Mouse (Mus musculus) forelimb bud, embryonic 11.5 days (tissue): ENCODE measurements around the gene Mettl22.

Experiments used
- DNase-seq: peaks from one replicate; pipeline ENCODE4 v3.0.0-alpha.2; 2012; ENCODE audit warnings: low read depth, low spot score

The Mettl22 gene

GRCm38 (mm10) chr16:8512830-8513229 lies 42.2 kb downstream of the Mettl22 start:
- no peak for DNase-seq

GRCm38 (mm10) chr16:8513236-8513906 lies 42.8 kb downstream of the Mettl22 start, which contains the start of gene Abat:
Gene Abat, plus strand, starts transcription at chr16:8513429.
- peak; percentile 90 for DNase-seq

GRCm38 (mm10) chr16:8514180-8514579 lies 43.6 kb downstream of the Mettl22 start:
- no peak for DNase-seq

GRCm38 (mm10) chr16:8520525-8520924 lies 49.9 kb downstream of the Mettl22 start:
- no peak for DNase-seq

GRCm38 (mm10) chr16:8521322-8521721 lies 50.7 kb downstream of the Mettl22 start:
- DNase-seq, result no peak

- peak; percentile 66 for DNase-seq
Measured at GRCm38 (mm10) chr16:8523480-8524144, 53.0 kb downstream of the Mettl22 start.

GRCm38 (mm10) chr16:8524163-8524847 lies 53.7 kb downstream of the Mettl22 start:
- DNase-seq, result peak; percentile 11

GRCm38 (mm10) chr16:8525293-8525692 lies 54.7 kb downstream of the Mettl22 start:
- no peak for DNase-seq

GRCm38 (mm10) chr16:8525877-8526276 lies 55.3 kb downstream of the Mettl22 start:
- no peak for DNase-seq

GRCm38 (mm10) chr16:8529389-8529788 lies 58.8 kb downstream of the Mettl22 start:
- DNase-seq, result no peak

GRCm38 (mm10) chr16:8530018-8530417 lies 59.4 kb downstream of the Mettl22 start:
- no peak for DNase-seq

- no peak for DNase-seq
Measured at GRCm38 (mm10) chr16:8532461-8532860, 61.9 kb downstream of the Mettl22 start.

- DNase-seq, result no peak
Measured at GRCm38 (mm10) chr16:8532894-8533293, 62.3 kb downstream of the Mettl22 start.

- no peak for DNase-seq
Measured at GRCm38 (mm10) chr16:8533477-8533876, 62.9 kb downstream of the Mettl22 start.

- no peak for DNase-seq
Measured at GRCm38 (mm10) chr16:8534466-8535200, 64.0 kb downstream of the Mettl22 start.

GRCm38 (mm10) chr16:8535411-8535810 lies 64.8 kb downstream of the Mettl22 start:
- DNase-seq, result no peak

GRCm38 (mm10) chr16:8539150-8539865 lies 68.7 kb downstream of the Mettl22 start:
- peak; percentile 57 for DNase-seq
